Mouse (Mus musculus): ENCODE results near the gene Gng2. TPM values are rescaled to one million over a fixed set of nuclear protein-coding genes. Genes with fewer than 3 reads are reported as not detected.

The Gng2 gene
- polyA plus RNA-seq, 1 experiment from 2014 or later = 11.6 TPM

- no peak for ATAC-seq (ENCODE audit: low read depth)
- Histone ChIP-seq H3K4me3 (ENCODE audit: low read depth, low read length) (no peak overlapping the region), H3K27me3 (ENCODE audit: control insufficient read depth, insufficient read depth, low read depth, low read length) (no peaks in the 10 kb centered on the region), H3K36me3 (ENCODE audit: control insufficient read depth, insufficient read depth) (no peaks in the 10 kb centered on the region), H3K4me1 (ENCODE audit: control insufficient read depth, low read depth, low read length) (no peaks in the 10 kb centered on the region), H3K9ac (ENCODE audit: low read depth, low read length) (no peak overlapping the region), H3K9me3 (replicated peaks; ENCODE audit: control insufficient read depth, low read length) (no peaks in the 10 kb centered on the region), H3K27ac (ENCODE audit: low read length) (no peak overlapping the region), H3K4me2 (ENCODE audit: low read depth, low read length) (no peak overlapping the region)
- 66% methylated on average over 6 of the region's 6 CpGs for WGBS (ENCODE audit: insufficient replicate concordance)
Observed at GRCm38 (mm10) chr14:19933314-19933713, 44.1 kb downstream of the Gng2 start.

- no peaks in the 10 kb centered on the region for H3K36me3 ChIP-seq (ENCODE audit: control insufficient read depth, insufficient read depth)
- no peaks in the 10 kb centered on the region for H3K27me3 ChIP-seq (ENCODE audit: control insufficient read depth, insufficient read depth, low read depth, low read length)
- H3K9me3 ChIP-seq (replicated peaks; ENCODE audit: control insufficient read depth, low read length) = no peaks in the 10 kb centered on the region
- 23% methylated on average over 6 of the region's 6 CpGs for WGBS (ENCODE audit: insufficient replicate concordance)
- peak; percentile 82 for ATAC-seq (ENCODE audit: low read depth)
- H3K9ac ChIP-seq (ENCODE audit: low read depth, low read length) = no peak overlapping the region
- H3K4me2 ChIP-seq (ENCODE audit: low read depth, low read length) = no peak overlapping the region
- H3K27ac ChIP-seq (ENCODE audit: low read length) = no peak overlapping the region
- H3K4me3 ChIP-seq (ENCODE audit: low read depth, low read length) = no peak overlapping the region
- no peaks in the 10 kb centered on the region for H3K4me1 ChIP-seq (ENCODE audit: control insufficient read depth, low read depth, low read length)
Observed at GRCm38 (mm10) chr14:19927879-19928278, 49.5 kb downstream of the Gng2 start.

- Histone ChIP-seq H3K36me3 (ENCODE audit: control insufficient read depth, insufficient read depth) (no peaks in the 10 kb centered on the region), H3K27me3 (ENCODE audit: control insufficient read depth, insufficient read depth, low read depth, low read length) (no peaks in the 10 kb centered on the region), H3K4me2 (ENCODE audit: low read depth, low read length) (no peak overlapping the region), H3K9ac (ENCODE audit: low read depth, low read length) (no peak overlapping the region), H3K9me3 (replicated peaks; ENCODE audit: control insufficient read depth, low read length) (no peaks in the 10 kb centered on the region), H3K27ac (ENCODE audit: low read length) (no peak overlapping the region), H3K4me3 (ENCODE audit: low read depth, low read length) (no peak overlapping the region), H3K4me1 (ENCODE audit: control insufficient read depth, low read depth, low read length) (no peaks in the 10 kb centered on the region)
- ATAC-seq (ENCODE audit: low read depth) = no peak
- 57% methylated on average over 2 of the region's 2 CpGs for WGBS (ENCODE audit: insufficient replicate concordance)
Observed at GRCm38 (mm10) chr14:19927156-19927555, 50.3 kb downstream of the Gng2 start.

- no peak overlapping the region for H3K4me2 ChIP-seq (ENCODE audit: low read depth, low read length)
- no peak for ATAC-seq (ENCODE audit: low read depth)
- no peak overlapping the region for H3K4me3 ChIP-seq (ENCODE audit: low read depth, low read length)
- no peak overlapping the region for H3K9ac ChIP-seq (ENCODE audit: low read depth, low read length)
- no peaks in the 10 kb centered on the region for H3K4me1 ChIP-seq (ENCODE audit: control insufficient read depth, low read depth, low read length)
- H3K27ac ChIP-seq (ENCODE audit: low read length) = no peak overlapping the region
- H3K9me3 ChIP-seq (replicated peaks; ENCODE audit: control insufficient read depth, low read length) = no peaks in the 10 kb centered on the region
- H3K27me3 ChIP-seq (ENCODE audit: control insufficient read depth, insufficient read depth, low read depth, low read length) = no peaks in the 10 kb centered on the region
- no peaks in the 10 kb centered on the region for H3K36me3 ChIP-seq (ENCODE audit: control insufficient read depth, insufficient read depth)
- 48% methylated on average over 8 of the region's 8 CpGs for WGBS (ENCODE audit: insufficient replicate concordance)
Observed at GRCm38 (mm10) chr14:19926312-19926711, 51.1 kb downstream of the Gng2 start.

- Histone ChIP-seq H3K27ac (ENCODE audit: low read length) (no peak overlapping the region), H3K36me3 (ENCODE audit: control insufficient read depth, insufficient read depth) (no peaks in the 10 kb centered on the region), H3K9me3 (replicated peaks; ENCODE audit: control insufficient read depth, low read length) (no peaks in the 10 kb centered on the region), H3K4me3 (ENCODE audit: low read depth, low read length) (no peak overlapping the region), H3K9ac (ENCODE audit: low read depth, low read length) (no peak overlapping the region), H3K4me1 (ENCODE audit: control insufficient read depth, low read depth, low read length) (no peaks in the 10 kb centered on the region), H3K27me3 (ENCODE audit: control insufficient read depth, insufficient read depth, low read depth, low read length) (no peaks in the 10 kb centered on the region), H3K4me2 (ENCODE audit: low read depth, low read length) (no peak overlapping the region)
- 53% methylated on average over 6 of the region's 6 CpGs for WGBS (ENCODE audit: insufficient replicate concordance)
- ATAC-seq (ENCODE audit: low read depth) = no peak
Observed at GRCm38 (mm10) chr14:19925157-19925556, 52.3 kb downstream of the Gng2 start.

GRCm38 (mm10) chr14:19924086-19924485, 53.3 kb downstream of the Gng2 start:
- Histone ChIP-seq H3K27ac (ENCODE audit: low read length) (no peak overlapping the region), H3K27me3 (ENCODE audit: control insufficient read depth, insufficient read depth, low read depth, low read length) (no peaks in the 10 kb centered on the region), H3K4me3 (ENCODE audit: low read depth, low read length) (no peak overlapping the region), H3K9me3 (replicated peaks; ENCODE audit: control insufficient read depth, low read length) (no peaks in the 10 kb centered on the region), H3K4me1 (ENCODE audit: control insufficient read depth, low read depth, low read length) (no peaks in the 10 kb centered on the region), H3K9ac (ENCODE audit: low read depth, low read length) (no peak overlapping the region), H3K4me2 (ENCODE audit: low read depth, low read length) (no peak overlapping the region), H3K36me3 (ENCODE audit: control insufficient read depth, insufficient read depth) (no peaks in the 10 kb centered on the region)
- 70% methylated on average over 2 of the region's 2 CpGs for WGBS (ENCODE audit: insufficient replicate concordance)
- ATAC-seq (ENCODE audit: low read depth) = no peak

- no peak for ATAC-seq (ENCODE audit: low read depth)
- Histone ChIP-seq H3K27me3 (ENCODE audit: control insufficient read depth, insufficient read depth, low read depth, low read length) (no peaks in the 10 kb centered on the region), H3K9ac (ENCODE audit: low read depth, low read length) (no peak overlapping the region), H3K36me3 (ENCODE audit: control insufficient read depth, insufficient read depth) (no peaks in the 10 kb centered on the region), H3K4me3 (ENCODE audit: low read depth, low read length) (no peak overlapping the region), H3K4me1 (ENCODE audit: control insufficient read depth, low read depth, low read length) (no peaks in the 10 kb centered on the region), H3K27ac (ENCODE audit: low read length) (no peak overlapping the region), H3K4me2 (ENCODE audit: low read depth, low read length) (no peak overlapping the region), H3K9me3 (replicated peaks; ENCODE audit: control insufficient read depth, low read length) (no peaks in the 10 kb centered on the region)
- 58% methylated on average over 13 of the region's 13 CpGs for WGBS (ENCODE audit: insufficient replicate concordance)
Observed at GRCm38 (mm10) chr14:19920254-19920691, 57.2 kb downstream of the Gng2 start.

GRCm38 (mm10) chr14:19919789-19920188, 57.6 kb downstream of the Gng2 start:
- 59% methylated on average over 7 of the region's 7 CpGs for WGBS (ENCODE audit: insufficient replicate concordance)
- H3K9ac ChIP-seq (ENCODE audit: low read depth, low read length) = no peak overlapping the region
- no peak overlapping the region for H3K4me2 ChIP-seq (ENCODE audit: low read depth, low read length)
- no peak overlapping the region for H3K4me3 ChIP-seq (ENCODE audit: low read depth, low read length)
- H3K9me3 ChIP-seq (replicated peaks; ENCODE audit: control insufficient read depth, low read length) = no peaks in the 10 kb centered on the region
- H3K27me3 ChIP-seq (ENCODE audit: control insufficient read depth, insufficient read depth, low read depth, low read length) = no peaks in the 10 kb centered on the region
- no peak overlapping the region for H3K27ac ChIP-seq (ENCODE audit: low read length)
- no peaks in the 10 kb centered on the region for H3K4me1 ChIP-seq (ENCODE audit: control insufficient read depth, low read depth, low read length)
- no peaks in the 10 kb centered on the region for H3K36me3 ChIP-seq (ENCODE audit: control insufficient read depth, insufficient read depth)
- no peak for ATAC-seq (ENCODE audit: low read depth)

- Histone ChIP-seq H3K4me3 (ENCODE audit: low read depth, low read length) (no peak overlapping the region), H3K9ac (ENCODE audit: low read depth, low read length) (no peak overlapping the region), H3K4me2 (ENCODE audit: low read depth, low read length) (no peak overlapping the region), H3K4me1 (ENCODE audit: control insufficient read depth, low read depth, low read length) (no peaks in the 10 kb centered on the region), H3K27me3 (ENCODE audit: control insufficient read depth, insufficient read depth, low read depth, low read length) (no peaks in the 10 kb centered on the region), H3K27ac (ENCODE audit: low read length) (no peak overlapping the region), H3K36me3 (ENCODE audit: control insufficient read depth, insufficient read depth) (no peaks in the 10 kb centered on the region), H3K9me3 (replicated peaks; ENCODE audit: control insufficient read depth, low read length) (no peaks in the 10 kb centered on the region)
- no peak for ATAC-seq (ENCODE audit: low read depth)
- 74% methylated on average over 7 of the region's 7 CpGs for WGBS (ENCODE audit: insufficient replicate concordance)
Observed at GRCm38 (mm10) chr14:19917534-19917933, 59.9 kb downstream of the Gng2 start.

Measured in liver, embryonic 16.5 days (tissue).